Mouse (Mus musculus): ENCODE measurements around the gene Hdac10. TPM values are rescaled to one million over a fixed set of nuclear protein-coding genes. Genes with fewer than 3 reads are reported as not detected.

The Hdac10 gene
- polyA plus RNA-seq, 2 experiments = 5.3 to 8.1 TPM

DNA sequence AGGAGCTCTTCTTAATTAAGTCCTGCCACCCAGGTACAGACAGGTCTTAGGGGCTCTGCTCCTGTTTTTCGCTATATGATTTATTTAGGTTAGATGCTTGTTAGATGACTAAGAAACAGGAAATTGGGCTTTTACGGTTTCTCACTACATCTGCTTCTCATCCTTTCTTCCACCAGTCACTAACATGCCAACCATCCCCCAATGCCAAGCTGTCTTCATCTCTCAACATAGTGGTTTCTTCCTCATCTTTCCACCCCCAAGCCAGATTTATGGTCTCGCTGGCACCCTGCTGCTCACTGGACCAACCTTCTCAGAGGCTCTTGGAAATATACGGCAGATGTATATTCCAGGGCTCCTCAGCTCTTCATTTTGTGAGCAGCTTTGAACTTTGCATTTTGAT is 37.8 kb downstream of the Hdac10 start:
- ATAC-seq (ENCODE audit: insufficient read depth) (no peak), DNase-seq (ENCODE audit: low read depth in 3 of 3, low spot score in 3 of 3) (no peak)
- Histone ChIP-seq H3K27me3 (ENCODE audit: control insufficient read depth, insufficient read depth, low read length) (no peaks in the 10 kb centered on the region), H3K27ac (no peak overlapping the region), H3K4me2 (ENCODE audit: low read depth) (no peak overlapping the region), H3K36me3 (replicated peaks; ENCODE audit: control insufficient read depth, insufficient read depth, low read depth) (peaks cover 11% of the 10 kb centered on the region), H3K9ac (replicated peaks) (no peak overlapping the region), H3K9me3 (ENCODE audit: control insufficient read depth, low read length) (no peaks in the 10 kb centered on the region), H3K4me3 (ENCODE audit: insufficient read depth in 1 of 2, low read depth in 2 of 2, low read length in 2 of 2) (no peak overlapping the region), H3K4me1 (replicated peaks; ENCODE audit: control insufficient read depth in 2 of 2, insufficient read depth in 2 of 2, low read length in 1 of 2) (peaks cover 5 to 8% of the 10 kb centered on the region in 2 experiments; a peak in 3 of 4 replicates)
- TF ChIP-seq EP300 (IDR thresholded peaks at IDR 0.05; ENCODE audit: low read depth) (no peak), CTCF (IDR thresholded peaks at IDR 0.05; ENCODE audit: low read depth) (no peak)
- 81% methylated on average over 4 of the region's 4 CpGs for WGBS (ENCODE audit: insufficient replicate concordance)

DNA sequence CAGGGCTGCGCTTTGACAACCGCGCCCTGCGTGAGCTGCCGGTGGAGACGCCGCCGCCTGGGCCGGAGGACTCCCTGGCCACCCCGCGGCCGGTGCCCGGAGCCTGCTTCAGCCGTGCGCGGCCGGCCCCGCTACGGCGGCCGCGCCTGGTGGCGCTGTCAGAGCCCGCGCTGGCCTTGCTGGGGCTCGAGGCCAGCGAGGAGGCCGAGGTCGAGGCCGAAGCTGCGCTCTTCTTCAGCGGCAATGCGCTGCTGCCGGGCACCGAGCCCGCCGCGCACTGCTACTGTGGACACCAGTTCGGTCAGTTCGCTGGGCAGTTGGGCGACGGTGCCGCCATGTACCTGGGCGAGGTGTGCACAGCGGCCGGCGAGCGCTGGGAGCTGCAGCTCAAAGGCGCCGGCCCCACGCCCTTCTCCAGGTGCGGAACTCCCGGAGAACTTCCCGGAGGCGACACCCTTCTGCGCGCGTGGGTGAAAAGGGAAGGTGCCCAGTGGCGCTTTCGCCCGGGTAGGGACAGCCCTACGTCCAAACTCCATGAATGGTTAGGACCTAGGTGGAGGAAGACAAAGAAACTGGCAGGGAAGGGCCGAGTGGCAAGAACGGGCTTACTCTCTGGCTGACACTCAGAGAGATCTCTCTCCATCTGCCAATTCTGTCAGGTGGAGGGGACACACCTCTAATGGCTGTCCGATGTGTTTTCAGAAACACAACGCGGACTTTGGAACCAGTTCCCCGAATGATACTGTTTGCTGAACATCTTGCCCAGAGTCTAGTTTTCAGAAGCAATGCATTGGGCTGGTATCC is 39.0 kb downstream of the Hdac10 start:
- ATAC-seq (ENCODE audit: insufficient read depth) (peak; percentile 70), DNase-seq (ENCODE audit: low read depth in 3 of 3, low spot score in 3 of 3) (no peak)
- WGBS (ENCODE audit: insufficient replicate concordance) = 2% methylated on average over 68 of the region's 68 CpGs
- H3K4me1 ChIP-seq (replicated peaks; ENCODE audit: control insufficient read depth in 2 of 2, insufficient read depth in 2 of 2, low read length in 1 of 2) = peaks cover 5 to 8% of the 10 kb centered on the region in 2 experiments; a peak in 3 of 4 replicates
- H3K9ac ChIP-seq (replicated peaks) = peak overlapping the region; percentile 89
- H3K4me3 ChIP-seq (ENCODE audit: insufficient read depth in 1 of 2, low read depth in 2 of 2, low read length in 2 of 2) = peak overlapping the region; percentile 75 to 91
- H3K4me2 ChIP-seq (ENCODE audit: low read depth) = peak overlapping the region; percentile 79
- TF ChIP-seq EP300 (IDR thresholded peaks at IDR 0.05; ENCODE audit: low read depth) = no peak
- TF ChIP-seq CTCF (IDR thresholded peaks at IDR 0.05; ENCODE audit: low read depth) = no peak
- H3K27ac ChIP-seq = peak overlapping the region; percentile 10; the same call in 1 of the 2 replicates
- H3K9me3 ChIP-seq (ENCODE audit: control insufficient read depth, low read length) = no peaks in the 10 kb centered on the region
- no peaks in the 10 kb centered on the region for H3K27me3 ChIP-seq (ENCODE audit: control insufficient read depth, insufficient read depth, low read length)
- peaks cover 4% of the 10 kb centered on the region; the same call in 1 of the 2 replicates for H3K36me3 ChIP-seq (replicated peaks; ENCODE audit: control insufficient read depth, insufficient read depth, low read depth)

DNA sequence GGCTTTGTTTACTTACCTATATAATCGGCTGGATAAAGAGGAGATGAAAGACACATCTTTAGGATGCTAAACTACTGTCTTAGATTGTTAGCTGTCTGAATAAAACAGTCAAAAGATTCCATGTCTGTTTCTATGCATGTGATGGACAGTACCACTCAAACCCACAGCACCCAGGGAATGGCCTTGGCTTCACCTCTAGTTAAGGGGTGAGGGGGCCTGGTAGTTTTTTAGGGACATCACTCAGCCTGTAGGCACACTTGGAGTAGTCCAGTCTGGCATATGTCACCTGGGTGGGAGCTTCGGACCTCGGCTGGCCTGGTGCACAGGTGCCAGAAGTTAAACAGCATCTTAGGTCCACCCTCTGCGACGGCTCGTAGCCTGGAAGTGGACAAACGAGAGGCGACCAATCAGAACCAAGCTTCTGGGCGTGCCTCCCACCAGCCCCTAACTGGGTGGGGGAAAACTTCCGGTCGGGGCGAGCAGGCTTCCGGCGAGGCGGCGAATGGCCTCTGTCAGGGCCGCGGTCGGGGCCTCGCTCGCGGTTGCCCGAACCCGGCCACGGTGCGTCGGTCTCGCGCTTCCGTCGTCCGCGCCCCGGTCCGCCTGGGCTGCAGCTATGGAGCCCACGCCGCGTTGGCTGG is 39.8 kb downstream of the Hdac10 start, which contains the start of gene Selenoo:
Selenoo (plus strand) TSS at position 478 of the 641 bp plus-strand sequence.
- Histone ChIP-seq H3K4me2 (ENCODE audit: low read depth) (peak within 1 kb of the TSS; percentile 79), H3K4me1 (replicated peaks; ENCODE audit: control insufficient read depth in 2 of 2, insufficient read depth in 2 of 2, low read length in 1 of 2) (peaks cover 5 to 8% of the 10 kb centered on the region in 2 experiments; a peak in 3 of 4 replicates), H3K27ac (peak within 1 kb of the TSS; percentile 10; the same call in 1 of the 2 replicates), H3K9me3 (ENCODE audit: control insufficient read depth, low read length) (no peaks in the 10 kb centered on the region), H3K27me3 (ENCODE audit: control insufficient read depth, insufficient read depth, low read length) (no peaks in the 10 kb centered on the region), H3K4me3 (ENCODE audit: insufficient read depth in 1 of 2, low read depth in 2 of 2, low read length in 2 of 2) (peak within 1 kb of the TSS; percentile 75 to 91), H3K9ac (replicated peaks) (peak within 1 kb of the TSS; percentile 89), H3K36me3 (replicated peaks; ENCODE audit: control insufficient read depth, insufficient read depth, low read depth) (peaks cover 2% of the 10 kb centered on the region; the same call in 1 of the 2 replicates)
- ATAC-seq (ENCODE audit: insufficient read depth) (peak; percentile 92), DNase-seq (ENCODE audit: low read depth in 3 of 3, low spot score in 3 of 3) (peak; percentile 75 to 77 (median 77))
- TF ChIP-seq CTCF (IDR thresholded peaks at IDR 0.05; ENCODE audit: low read depth) = no peak
- no peak for TF ChIP-seq EP300 (IDR thresholded peaks at IDR 0.05; ENCODE audit: low read depth)
- WGBS (ENCODE audit: insufficient replicate concordance) = 2% methylated on average over 38 of the region's 38 CpGs

DNA sequence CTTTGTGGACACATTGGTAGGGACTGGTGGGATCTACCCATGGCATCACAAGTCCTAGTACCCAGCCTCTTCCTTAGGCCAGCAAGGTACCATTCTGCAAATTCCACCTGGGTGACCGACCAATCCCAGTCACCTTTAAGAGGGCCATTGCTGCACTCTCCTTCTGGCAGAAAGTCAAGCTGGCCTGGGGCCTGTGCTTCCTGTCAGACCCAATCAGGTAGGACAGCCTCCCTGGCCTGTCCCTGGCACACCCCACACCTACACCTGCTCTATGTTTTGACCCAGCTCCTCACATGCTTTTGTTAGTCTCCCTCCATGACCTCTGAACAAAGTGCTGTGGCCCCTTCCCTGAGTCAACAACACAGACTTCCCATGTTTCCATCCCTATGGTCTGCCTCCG is 43.7 kb downstream of the Hdac10 start:
- DNase-seq (ENCODE audit: low read depth in 3 of 3, low spot score in 3 of 3) (no peak), ATAC-seq (ENCODE audit: insufficient read depth) (no peak)
- no peak overlapping the region for H3K9ac ChIP-seq (replicated peaks)
- 75% methylated on average over 2 of the region's 2 CpGs for WGBS (ENCODE audit: insufficient replicate concordance)
- TF ChIP-seq CTCF (IDR thresholded peaks at IDR 0.05; ENCODE audit: low read depth) (no peak), EP300 (IDR thresholded peaks at IDR 0.05; ENCODE audit: low read depth) (no peak)
- no peaks in the 10 kb centered on the region for H3K27me3 ChIP-seq (ENCODE audit: control insufficient read depth, insufficient read depth, low read length)
- H3K36me3 ChIP-seq (replicated peaks; ENCODE audit: control insufficient read depth, insufficient read depth, low read depth) = peaks cover 2% of the 10 kb centered on the region; the same call in 1 of the 2 replicates
- no peak overlapping the region for H3K4me2 ChIP-seq (ENCODE audit: low read depth)
- no peak overlapping the region for H3K4me3 ChIP-seq (ENCODE audit: insufficient read depth in 1 of 2, low read depth in 2 of 2, low read length in 2 of 2)
- no peak overlapping the region for H3K27ac ChIP-seq
- no peaks in the 10 kb centered on the region for H3K9me3 ChIP-seq (ENCODE audit: control insufficient read depth, low read length)
- H3K4me1 ChIP-seq (replicated peaks; ENCODE audit: control insufficient read depth in 2 of 2, insufficient read depth in 2 of 2, low read length in 1 of 2) = peaks cover 2 to 5% of the 10 kb centered on the region in 2 experiments; a peak in 3 of 4 replicates

DNA sequence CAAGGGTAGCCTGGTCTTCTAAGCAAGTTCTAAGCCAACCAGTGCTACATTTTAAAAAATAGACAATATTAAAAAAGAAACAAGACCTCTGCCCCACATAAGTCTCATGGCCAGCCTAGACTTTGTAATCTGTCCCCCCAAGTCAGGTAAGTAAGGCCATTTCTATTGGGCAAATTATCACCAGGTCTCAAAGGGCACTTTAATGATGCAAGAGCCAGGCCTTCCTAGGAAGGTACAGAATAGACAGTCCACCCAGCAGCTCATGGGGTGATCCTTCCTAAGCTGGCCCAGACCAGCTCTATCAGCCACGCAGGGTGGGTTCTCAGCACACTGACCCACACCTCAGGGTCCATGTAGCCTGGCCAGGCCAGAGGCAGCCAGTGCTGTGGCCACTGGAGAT is 44.6 kb downstream of the Hdac10 start:
- Histone ChIP-seq H3K27me3 (ENCODE audit: control insufficient read depth, insufficient read depth, low read length) (no peaks in the 10 kb centered on the region), H3K27ac (no peak overlapping the region), H3K9ac (replicated peaks) (no peak overlapping the region), H3K4me2 (ENCODE audit: low read depth) (no peak overlapping the region), H3K9me3 (ENCODE audit: control insufficient read depth, low read length) (no peaks in the 10 kb centered on the region), H3K36me3 (replicated peaks; ENCODE audit: control insufficient read depth, insufficient read depth, low read depth) (peaks cover 2% of the 10 kb centered on the region; the same call in 1 of the 2 replicates), H3K4me1 (replicated peaks; ENCODE audit: control insufficient read depth in 2 of 2, insufficient read depth in 2 of 2, low read length in 1 of 2) (peaks cover 0 to 3% of the 10 kb centered on the region in 2 experiments; a peak in 1 of 4 replicates), H3K4me3 (ENCODE audit: insufficient read depth in 1 of 2, low read depth in 2 of 2, low read length in 2 of 2) (no peak overlapping the region)
- TF ChIP-seq EP300 (IDR thresholded peaks at IDR 0.05; ENCODE audit: low read depth) (no peak), CTCF (IDR thresholded peaks at IDR 0.05; ENCODE audit: low read depth) (no peak)
- 68% methylated on average over 1 of the region's 1 CpGs for WGBS (ENCODE audit: insufficient replicate concordance)
- ATAC-seq (ENCODE audit: insufficient read depth) (no peak), DNase-seq (ENCODE audit: low read depth in 3 of 3, low spot score in 3 of 3) (no peak)

Data from liver, embryonic 14.5 days (tissue).